Mouse (Mus musculus) cerebellum, adult 2 months (tissue): ENCODE measurements around the gene Dab2ip.

Source experiments
- CTCF ChIP-seq: fragments of 200-500 bp; IDR thresholded peaks from 2 replicates; pipeline ENCODE4 v1.5.1; 2011; ENCODE audit warnings: low read depth, mild to moderate bottlenecking, control low read depth, low read length, moderate library complexity, borderline replicate concordance; ENCODE audit not compliant: insufficient read depth
- POLR2A ChIP-seq: fragments of 200-500 bp; IDR thresholded peaks from 2 replicates; pipeline ENCODE4 v1.6.1; 2011; ENCODE audit warnings: low read length, control low read depth, borderline replicate concordance; ENCODE audit not compliant: insufficient read depth

DNA sequence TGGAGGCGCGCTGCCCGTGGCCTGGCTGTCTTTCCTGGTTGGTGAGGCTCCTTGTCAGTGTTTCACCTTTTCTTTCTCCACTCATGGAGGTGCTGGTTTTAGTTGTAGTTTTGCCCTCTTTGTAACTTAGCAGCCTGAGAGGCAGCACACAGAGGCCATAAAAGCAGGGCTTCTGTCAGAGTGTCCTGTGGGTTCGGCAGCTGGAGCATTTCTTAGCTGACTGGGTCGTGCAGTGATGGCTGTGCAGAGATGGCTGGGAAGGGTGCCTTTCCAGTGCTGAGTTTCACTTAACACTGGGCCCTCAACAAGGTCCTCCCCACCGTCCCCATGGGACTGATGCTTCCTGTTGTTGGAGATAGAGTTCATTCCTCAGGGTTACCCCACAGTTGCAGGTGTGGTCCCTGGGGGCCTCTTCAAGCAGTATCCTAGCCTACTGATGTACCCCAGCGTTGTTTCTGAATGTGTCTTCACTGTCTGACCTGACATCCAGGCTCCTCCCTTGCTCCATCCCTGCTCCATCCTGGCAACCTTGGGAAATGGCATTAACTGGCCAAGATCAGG lies 179.5 kb downstream of the Dab2ip start:
- TF ChIP-seq CTCF = no peak
- no peak for TF ChIP-seq POLR2A
